Mouse (Mus musculus) activated CD4-positive, CD25-positive, alpha-beta regulatory T cell, adult 9 weeks (primary cell): ENCODE data around the gene Ces2f. TPM values are rescaled to one million over a fixed set of nuclear protein-coding genes. Genes with fewer than 3 reads are reported as not detected.

ENCODE experiments used
- polyA plus RNA-seq: library from polyadenylated mRNA; unstranded; fragments of 100-300 nt; shearing (Covaris generic); gene quantifications from one replicate; pipeline ENCODE4 v1.2.1, GENCODE M21; 2017

Gene Ces2f
- polyA plus RNA-seq = not detected

DNA sequence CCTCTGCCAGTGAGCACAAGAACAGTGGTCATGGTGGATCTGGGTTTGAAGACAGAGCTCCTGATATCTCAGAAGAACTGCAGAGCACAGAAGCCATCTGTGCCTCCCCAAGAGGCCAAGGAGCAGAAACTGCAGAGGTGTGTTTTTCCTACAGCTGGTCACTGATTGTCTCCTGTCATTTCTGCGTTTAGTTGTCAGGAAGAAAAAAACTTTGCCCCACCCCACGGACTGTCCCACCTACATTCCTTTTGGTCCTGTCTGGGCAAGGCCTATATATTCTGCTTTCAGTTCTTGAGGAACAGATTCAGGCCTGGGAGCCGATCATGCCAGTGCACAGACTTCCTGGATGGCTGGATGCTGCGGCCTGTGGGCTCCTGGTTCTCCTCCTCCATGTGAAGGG lies at the start of gene Ces2f:
Ces2f (plus strand) TSS at position 301 of the 400 bp plus-strand sequence.

DNA sequence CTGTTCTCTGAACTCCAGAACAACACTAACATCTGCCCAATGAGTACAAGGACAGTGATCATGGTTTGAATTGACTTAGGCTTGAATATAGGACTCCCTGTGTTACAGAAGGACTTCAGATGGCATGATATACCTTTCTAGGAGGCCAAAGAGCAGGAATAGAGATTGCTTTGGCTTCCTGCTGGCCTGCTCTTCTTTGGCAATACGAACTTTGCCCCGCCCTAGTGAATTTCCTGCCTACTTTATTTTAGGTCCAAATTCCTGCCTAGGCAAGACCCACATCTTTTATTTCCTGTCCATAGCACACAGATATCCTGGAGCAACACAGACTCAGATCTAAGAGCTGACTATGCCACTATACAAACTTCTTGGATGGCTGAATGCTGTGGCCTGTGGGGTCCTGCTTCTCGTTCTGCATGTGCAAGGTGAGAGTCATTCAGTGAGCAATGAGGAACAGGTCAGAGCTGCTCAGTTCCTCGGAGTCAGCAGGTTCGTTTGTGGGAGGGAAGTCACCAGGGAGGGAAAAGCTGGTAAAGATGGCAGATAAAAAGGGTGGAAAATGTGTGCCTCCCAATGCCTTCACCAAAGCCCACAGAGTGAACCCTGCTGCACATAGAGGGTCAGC lies 21.1 kb upstream of the Ces2f start, which contains the start of gene Ces2e:
Ces2e (plus strand) TSS at position 289 of the 625 bp plus-strand sequence.

GRCm38 (mm10) chr8:104961537-104961961 lies 14.4 kb downstream of the Ces2f start, which contains the start of gene Ces2g:
Gene Ces2g, plus strand, starts transcription at chr8:104961718.

GRCm38 (mm10) chr8:105000586-105000985 lies 53.4 kb downstream of the Ces2f start, which contains the start of gene Ces2h:
Gene Ces2h, plus strand, starts transcription at chr8:105000853.

Other genes starting within 250 kb of the Ces2f start
- not detected for gene Ces2a, start 213.4 kb upstream of the Ces2f start, polyA plus RNA-seq
- gene Ces2b, start 115.8 kb upstream of the Ces2f start, polyA plus RNA-seq = not detected
- gene Ces2c, start 100.3 kb upstream of the Ces2f start, polyA plus RNA-seq = 22.6 TPM
- not detected for gene Ces2e, start 21.1 kb upstream of the Ces2f start, polyA plus RNA-seq
- 0.29 TPM for gene Ces2g, start 14.4 kb downstream of the Ces2f start, polyA plus RNA-seq
- not detected for gene Ces2h, start 53.5 kb downstream of the Ces2f start, polyA plus RNA-seq
- gene Ces3a, start 101.2 kb downstream of the Ces2f start, polyA plus RNA-seq = not detected
- gene Ces3b, start 136.4 kb downstream of the Ces2f start, polyA plus RNA-seq = not detected
- not detected for gene Ces4a, start 184.4 kb downstream of the Ces2f start, polyA plus RNA-seq
- 27.3 TPM for gene Cbfb, start 223.3 kb downstream of the Ces2f start, polyA plus RNA-seq